In the genomic region with DNA sequence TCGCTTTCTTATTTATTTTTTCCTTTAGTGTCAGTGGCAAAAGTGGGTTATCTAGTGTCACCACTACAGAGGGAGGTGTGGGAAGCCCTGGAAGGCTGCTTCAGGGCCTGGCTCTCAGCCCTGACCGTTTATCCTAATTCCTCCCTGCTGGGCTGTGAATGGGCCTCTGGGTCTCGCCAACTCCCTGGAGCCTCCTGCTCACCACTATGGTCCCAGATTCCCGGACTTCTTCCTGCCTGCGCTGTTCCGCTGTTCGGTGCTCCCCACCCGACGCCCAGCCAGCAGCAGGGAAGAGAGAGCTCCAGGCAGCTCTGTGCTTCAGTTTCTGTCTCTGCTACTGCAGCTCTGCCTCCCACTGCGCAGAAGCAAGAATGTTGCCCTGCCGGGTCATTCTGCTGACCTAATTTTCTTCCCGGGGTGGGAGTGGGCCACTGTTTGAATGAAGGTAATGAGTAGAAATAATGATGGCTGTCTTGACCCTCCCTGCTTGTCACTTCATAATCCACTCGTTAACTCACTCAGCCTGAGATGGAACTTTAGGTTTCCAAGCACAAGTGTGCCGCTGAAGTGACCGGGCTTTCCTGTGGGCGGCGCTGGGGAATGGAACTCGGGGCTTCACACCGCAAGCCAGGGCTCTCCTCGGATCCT, we compare ENCODE assay signal across 9 mouse cellular contexts. TPM values are rescaled to one million over a fixed set of nuclear protein-coding genes. Genes with fewer than 3 reads are reported as not detected.
DNase-seq lines count a peak whose midpoint lies in the region; ATAC-seq and TF ChIP-seq lines count a peak whose summit lies in the region.
"Had no signal": no experiment of that assay in that cellular context is flagged by ENCODE, and none has a peak within 500 bp of the region (broad histone marks: within the 10 kb centered on the region; RNA-seq: fewer than 3 reads in every experiment).

No protein-coding gene starts in this region.

- peak; percentile 42 for DNase-seq in adrenal gland, postnatal 14 days
- no peak for DNase-seq in adrenal gland, adult 8-10 months
- peak; percentile 54 for DNase-seq in brain, adult 2 months (ENCODE audit: low read depth, low spot score)
- DNase-seq in heart, adult 18-20 months: peak; percentile 78 to 88
- DNase-seq in liver, postnatal 0 days: no peak
- DNase-seq in left cerebral cortex, postnatal 36 days (ENCODE audit: low spot score in 2 of 2): no peak

- TF ChIP-seq EP300 in liver, postnatal 0 days (IDR thresholded peaks at IDR 0.05; ENCODE audit: low read depth): no peak

- peak overlapping the region; percentile 16 for H3K4me2 ChIP-seq in intestine, embryonic 16.5 days (ENCODE audit: low read depth, low read length)
- peak overlapping the region; percentile 49 for H3K4me2 ChIP-seq in liver, postnatal 0 days (ENCODE audit: low read depth, low read length)
- peak overlapping the region; percentile 17; the same call in 1 of the 2 replicates for H3K4me2 ChIP-seq in stomach, embryonic 14.5 days (replicated peaks; ENCODE audit: low read depth, low read length)

- H3K36me3 ChIP-seq in intestine, embryonic 16.5 days (ENCODE audit: control insufficient read depth, insufficient read depth, low read length): no peaks in the 10 kb centered on the region
- H3K36me3 ChIP-seq in liver, postnatal 0 days (replicated peaks; ENCODE audit: insufficient read depth, low read length): no peaks in the 10 kb centered on the region
- H3K36me3 ChIP-seq in stomach, embryonic 14.5 days (ENCODE audit: control insufficient read depth, insufficient read depth, low read length): no peaks in the 10 kb centered on the region

- peak overlapping the region; percentile 42; the same call in 1 of the 2 replicates for H3K9ac ChIP-seq in intestine, embryonic 16.5 days (ENCODE audit: low read depth, low read length)
- no peak overlapping the region for H3K9ac ChIP-seq in liver, postnatal 0 days (replicated peaks)
- H3K9ac ChIP-seq in stomach, embryonic 14.5 days (replicated peaks; ENCODE audit: low read depth, low read length): 0 out of 2 replicates have a peak overlapping the region, but pooled peaks have one; percentile 4

- no peak overlapping the region for H3K4me3 ChIP-seq in intestine, embryonic 16.5 days (ENCODE audit: low read length)
- H3K4me3 ChIP-seq in liver, postnatal 0 days (ENCODE audit: low read depth, low read length): no peak overlapping the region
- H3K4me3 ChIP-seq in stomach, embryonic 14.5 days (ENCODE audit: low read depth, low read length): no peak overlapping the region
- H3K4me3 ChIP-seq: megakaryocyte, embryonic 14.5 days had no signal

- peak; percentile 29; the same call in 1 of the 2 replicates for ATAC-seq in intestine, embryonic 16.5 days
- no peak for ATAC-seq in liver, postnatal 0 days
- no peak for ATAC-seq in stomach, embryonic 14.5 days (ENCODE audit: insufficient number of reproducible peaks, insufficient read depth, low FRiP score, low read depth)

- H3K4me1 ChIP-seq in intestine, embryonic 16.5 days (ENCODE audit: control insufficient read depth, insufficient read depth, low read length): peaks cover 18% of the 10 kb centered on the region
- H3K4me1 ChIP-seq in liver, postnatal 0 days (ENCODE audit: insufficient read depth): no peaks in the 10 kb centered on the region
- H3K4me1 ChIP-seq in stomach, embryonic 14.5 days (ENCODE audit: control insufficient read depth, insufficient read depth, low read length): peaks cover 11% of the 10 kb centered on the region; the same call in 1 of the 2 replicates

- H3K27ac ChIP-seq in intestine, embryonic 16.5 days (ENCODE audit: low read length): peak overlapping the region; percentile 5; the same call in 1 of the 2 replicates
- H3K27ac ChIP-seq in liver, postnatal 0 days (ENCODE audit: low read depth): peak overlapping the region; percentile 29; the same call in 1 of the 2 replicates
- H3K27ac ChIP-seq in stomach, embryonic 14.5 days (ENCODE audit: low read length): peak overlapping the region; percentile 39; the same call in 1 of the 2 replicates

- no peaks in the 10 kb centered on the region for H3K27me3 ChIP-seq in intestine, embryonic 16.5 days (replicated peaks; ENCODE audit: control insufficient read depth, insufficient read depth, low read length)
- no peaks in the 10 kb centered on the region for H3K27me3 ChIP-seq in liver, postnatal 0 days (ENCODE audit: insufficient read depth, low read length)
- no peaks in the 10 kb centered on the region for H3K27me3 ChIP-seq in stomach, embryonic 14.5 days (ENCODE audit: control insufficient read depth, insufficient read depth, low read length)
- H3K27me3 ChIP-seq: megakaryocyte, embryonic 14.5 days had no signal

- 23% methylated on average over 20 of the region's 20 CpGs for whole genome bisulfite sequencing in intestine, embryonic 16.5 days
- WGBS in liver, postnatal 0 days (ENCODE audit: insufficient replicate concordance): 44% methylated on average over 20 of the region's 20 CpGs
- 11% methylated on average over 20 of the region's 20 CpGs for whole genome bisulfite sequencing in stomach, embryonic 14.5 days

- H3K9me3 ChIP-seq in intestine, embryonic 16.5 days (ENCODE audit: control insufficient read depth, low read length): no peaks in the 10 kb centered on the region
- H3K9me3 ChIP-seq in liver, postnatal 0 days (ENCODE audit: low read length): no peaks in the 10 kb centered on the region
- H3K9me3 ChIP-seq in stomach, embryonic 14.5 days (ENCODE audit: control insufficient read depth, low read depth, low read length): no peaks in the 10 kb centered on the region

- intact Hi-C loops in left cerebral cortex, postnatal 36 days (cut with DNase I): no loop called here

- no peak for TF ChIP-seq CTCF in liver, postnatal 0 days (IDR thresholded peaks at IDR 0.05; ENCODE audit: low read depth)

RNA-seq across cellular contexts. Expression of a gene that starts 18.7 kb away (rescaled TPM):
- 49.4 and 61.1 TPM in 2 replicates for total RNA-seq in adrenal gland, postnatal 14 days (2021)
- 10 to 100 TPM; 50.3 to 77.4 (median 59.8) TPM for total RNA-seq in adrenal gland, adult 8-10 months (2022)
- total RNA-seq in heart, adult 18-20 months (2021): 10 to 100 TPM; 62.9 to 67.0 TPM
- 69.2 and 73.7 TPM in 2 replicates for polyA plus RNA-seq in intestine, embryonic 16.5 days (2015; fragmentation: Nextera tagmentation; extraction: Ambion mirVana)
- 21.9 and 22.7 TPM in 2 replicates for polyA plus RNA-seq in liver, postnatal 0 days (2015; fragmentation: Nextera tagmentation; extraction: Ambion mirVana)
- 54.3 and 60.7 TPM in 2 replicates for polyA plus RNA-seq in stomach, embryonic 14.5 days (2014; fragmentation: Nextera tagmentation; extraction: Ambion mirVana)
- 10 to 100 TPM; 56.6 to 78.7 TPM for total RNA-seq in left cerebral cortex, postnatal 36 days (2021)

RNA-seq across cellular contexts. Expression of a gene that starts 47.8 kb away (rescaled TPM):
- 0.64 and 2.7 TPM in 2 replicates for total RNA-seq in adrenal gland, postnatal 14 days (2021)
- not detected for total RNA-seq in adrenal gland, adult 8-10 months (2022)
- 1 to 10 TPM; 2.4 to 2.9 TPM for total RNA-seq in heart, adult 18-20 months (2021)
- 62.2 and 69.3 TPM in 2 replicates for polyA plus RNA-seq in intestine, embryonic 16.5 days (2015; fragmentation: Nextera tagmentation; extraction: Ambion mirVana)
- polyA plus RNA-seq in liver, postnatal 0 days (2015; fragmentation: Nextera tagmentation; extraction: Ambion mirVana): 8.2 and 8.6 TPM in 2 replicates
- polyA plus RNA-seq in stomach, embryonic 14.5 days (2014; fragmentation: Nextera tagmentation; extraction: Ambion mirVana): 5.4 and 5.6 TPM in 2 replicates
- total RNA-seq in left cerebral cortex, postnatal 36 days (2021): not detected

Comparison
In these comparisons a context has a peak if more than half of its experiments do, and no peak if none do; other contexts are left out.
1. DNase-seq: peak in adrenal gland, postnatal 14 days (single experiment), brain, adult 2 months (single experiment) and heart, adult 18-20 months (2 of 2); none in adrenal gland, adult 8-10 months (single experiment), liver, postnatal 0 days (single experiment) and left cerebral cortex, postnatal 36 days (0 of 2).
2. Peak in every context shown above with its lines, with median percentiles within 50 percentile points of each other: H3K27ac ChIP-seq and H3K4me2 ChIP-seq.